Mouse (Mus musculus) left cerebral cortex, adult 8-10 months (tissue): ENCODE results near the gene Plekha6. TPM values are rescaled to one million over a fixed set of nuclear protein-coding genes. Genes with fewer than 3 reads are reported as not detected.
A peak's percentile ranks its signal among the peaks of the same experiment; 100 is the strongest.

Source experiments
- DNase-seq, 2 experiments: peaks; one replicate each; pipeline ENCODE4 v3.0.0; 2022; ENCODE audit warnings: low spot score in 2 of 2
- total RNA-seq, 4 experiments: library from RNA; stranded (reverse); gene quantifications; 2 replicates each; pipeline ENCODE4 v1.2.4; 2022

The Plekha6 gene
- total RNA-seq, 4 experiments from 2014 or later: 83.6 to 89.6 (median 88.4) TPM

- no peak for DNase-seq
Measured at GRCm38 (mm10) chr1:133138401-133138800, 25.6 kb upstream of the Plekha6 start.

GRCm38 (mm10) chr1:133146014-133147009 lies 17.7 kb upstream of the Plekha6 start:
- no peak for DNase-seq

- no peak for DNase-seq
Measured at GRCm38 (mm10) chr1:133147324-133147723, 16.7 kb upstream of the Plekha6 start.

GRCm38 (mm10) chr1:133148122-133148521 lies 15.9 kb upstream of the Plekha6 start:
- DNase-seq: no peak

- DNase-seq: no peak
Measured at GRCm38 (mm10) chr1:133150556-133150955, 13.5 kb upstream of the Plekha6 start.

- no peak for DNase-seq
Measured at GRCm38 (mm10) chr1:133152213-133152612, 11.8 kb upstream of the Plekha6 start.

- DNase-seq: no peak
Measured at GRCm38 (mm10) chr1:133155270-133155669, 8.7 kb upstream of the Plekha6 start.

GRCm38 (mm10) chr1:133159128-133159564 lies 4.9 kb upstream of the Plekha6 start:
- no peak for DNase-seq

- DNase-seq: no peak
Measured at GRCm38 (mm10) chr1:133161559-133161958, 2.5 kb upstream of the Plekha6 start.

GRCm38 (mm10) chr1:133162046-133162445 lies 2.0 kb upstream of the Plekha6 start:
- DNase-seq: no peak

- DNase-seq: no peak
Measured at GRCm38 (mm10) chr1:133162981-133163380, 1.0 kb upstream of the Plekha6 start.

GRCm38 (mm10) chr1:133164591-133165011 lies 591 bp downstream of the Plekha6 start:
- DNase-seq: no peak

- no peak for DNase-seq
Measured at GRCm38 (mm10) chr1:133165111-133165510, 1.1 kb downstream of the Plekha6 start.

- no peak for DNase-seq
Measured at GRCm38 (mm10) chr1:133168318-133169060, 4.5 kb downstream of the Plekha6 start.

GRCm38 (mm10) chr1:133170196-133170595 lies 6.2 kb downstream of the Plekha6 start:
- no peak for DNase-seq

GRCm38 (mm10) chr1:133171357-133171756 lies 7.3 kb downstream of the Plekha6 start:
- no peak for DNase-seq

- DNase-seq: no peak
Measured at GRCm38 (mm10) chr1:133175150-133175549, 11.1 kb downstream of the Plekha6 start.

- no peak for DNase-seq
Measured at GRCm38 (mm10) chr1:133177480-133178172, 13.6 kb downstream of the Plekha6 start.

- DNase-seq: peak in 1 of 2 experiments; percentile 81
Measured at GRCm38 (mm10) chr1:133178732-133179440, 14.9 kb downstream of the Plekha6 start.

- peak; percentile 70 to 83 for DNase-seq
Measured at GRCm38 (mm10) chr1:133181072-133182015, 17.3 kb downstream of the Plekha6 start.
